Mouse (Mus musculus) lung, embryonic 16.5 days (tissue): ENCODE results near the gene Ptprcap. TPM values are rescaled to one million over a fixed set of nuclear protein-coding genes. Genes with fewer than 3 reads are reported as not detected.
A peak's percentile ranks its signal among the peaks of the same experiment; 100 is the strongest.

Experiments
- ATAC-seq: fragments of 200-750 bp; cut with Nextera tagmentation; 2 replicates; pipeline ENCODE4 v1.8.0; 2017; ENCODE audit warnings: low read depth, mild to moderate bottlenecking, moderate library complexity
- H3K27ac ChIP-seq: fragments of 300-500 bp; sonication (generic); 2 replicates; pipeline ENCODE4 v1.5.1; 2014; ENCODE audit warnings: mild to moderate bottlenecking, control low read depth, low read length
- H3K27me3 ChIP-seq: fragments of 300-500 bp; sonication (generic); 2 replicates; pipeline ENCODE4 v1.6.1; 2014; ENCODE audit warnings: low read depth, low read length, mixed read lengths; ENCODE audit not compliant: control insufficient read depth, insufficient read depth
- H3K36me3 ChIP-seq: fragments of 300-500 bp; sonication (generic); 2 replicates; pipeline ENCODE4 v1.6.1; 2014; ENCODE audit warnings: low read length; ENCODE audit not compliant: control insufficient read depth, insufficient read depth
- H3K4me1 ChIP-seq: fragments of 300-500 bp; sonication (generic); replicated peaks from 2 replicates; pipeline ENCODE4 v1.6.1; 2014; ENCODE audit warnings: low read length, mixed read lengths; ENCODE audit not compliant: control insufficient read depth, insufficient read depth
- H3K4me2 ChIP-seq: fragments of 300-500 bp; sonication (generic); 2 replicates; pipeline ENCODE4 v1.6.1; 2014; ENCODE audit warnings: low read depth, low read length, control low read depth
- H3K4me3 ChIP-seq: fragments of 300-500 bp; sonication (generic); 2 replicates; pipeline ENCODE4 v1.5.1; 2014; ENCODE audit warnings: mild to moderate bottlenecking, low read length, control low read depth
- H3K9ac ChIP-seq: fragments of 300-500 bp; sonication (generic); 2 replicates; pipeline ENCODE4 v1.6.1; 2014; ENCODE audit warnings: low read length, control low read depth
- H3K9me3 ChIP-seq: fragments of 300-500 bp; sonication (generic); 2 replicates; pipeline ENCODE4 v1.6.1; 2016; ENCODE audit warnings: low read length; ENCODE audit not compliant: control insufficient read depth
- whole genome bisulfite sequencing: fragments of 180-500 bp; shearing (Covaris S2); extraction: QIAGEN DNeasy Blood & Tissue Kit; methylation state at CpG from one replicate; pipeline ENCODE4 v1.1.7; 2014; 5-methylcytosine and 5-hydroxymethylcytosine counted together
- polyA plus RNA-seq: library from polyadenylated mRNA; unstranded; fragments of >200 nt; fragmentation: Nextera tagmentation; extraction: Ambion mirVana; gene quantifications from 2 replicates; pipeline ENCODE4 v1.2.1, GENCODE M21; 2015

Gene Ptprcap
- polyA plus RNA-seq, 1 experiment from 2014 or later: 4.6 TPM

DNA sequence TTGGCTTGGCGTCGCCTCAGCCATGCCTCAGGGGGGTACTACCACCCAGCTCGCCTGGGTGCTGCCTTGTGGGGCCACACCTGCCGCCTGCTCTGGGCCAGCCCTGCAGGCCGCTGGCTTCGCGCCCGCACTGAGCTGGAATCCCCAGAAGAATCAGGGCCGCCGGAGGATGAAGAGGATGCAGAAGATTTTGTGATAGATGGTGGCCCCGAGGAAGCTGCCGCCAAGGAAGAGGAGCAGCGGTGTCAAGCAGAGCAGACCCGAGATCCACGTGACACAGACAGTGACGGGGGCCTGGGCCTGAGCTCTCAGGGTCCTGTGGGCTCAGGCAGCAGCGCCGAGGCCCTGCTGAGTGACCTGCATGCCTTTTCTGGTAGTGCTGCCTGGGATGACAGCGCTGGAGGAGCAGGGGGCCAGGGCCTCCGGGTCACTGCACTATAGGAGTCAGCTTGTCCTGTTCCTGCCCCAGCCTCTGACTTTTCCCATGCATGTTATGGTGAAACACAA, 2.7 kb downstream of the Ptprcap start:
- Histone ChIP-seq H3K27me3 (no peaks in the 10 kb centered on the region), H3K4me2 (no peak overlapping the region), H3K9me3 (no peaks in the 10 kb centered on the region), H3K36me3 (peaks cover 34% of the 10 kb centered on the region), H3K27ac (no peak overlapping the region), H3K4me1 (no peaks in the 10 kb centered on the region), H3K9ac (no peak overlapping the region), H3K4me3 (no peak overlapping the region)
- ATAC-seq: no peak; the same call in 1 of the 2 replicates
- WGBS: 76% methylated on average over 20 of the region's 20 CpGs

DNA sequence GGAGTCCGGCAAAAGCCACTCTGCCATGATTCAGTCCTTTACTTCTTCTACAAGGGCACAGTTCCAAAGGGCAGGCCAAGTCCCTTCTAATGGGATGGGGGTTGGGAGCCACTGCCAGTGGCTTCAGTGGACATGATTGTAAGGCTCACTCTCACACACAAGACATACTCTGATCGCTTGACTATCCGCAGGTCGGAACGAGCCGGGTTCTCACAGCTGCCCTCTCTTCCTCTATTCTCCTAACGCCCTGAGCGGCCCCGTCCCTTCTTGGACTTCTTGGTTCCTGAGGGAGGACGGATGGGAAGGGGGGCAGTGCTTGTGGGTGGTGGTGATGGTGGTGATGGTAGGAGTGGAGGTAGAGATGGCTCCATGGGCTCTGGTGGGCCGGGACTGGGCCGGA, 3.4 kb downstream of the Ptprcap start:
- no peaks in the 10 kb centered on the region for H3K27me3 ChIP-seq
- H3K4me1 ChIP-seq: no peaks in the 10 kb centered on the region
- H3K27ac ChIP-seq: no peak overlapping the region
- ATAC-seq: no peak
- no peaks in the 10 kb centered on the region for H3K9me3 ChIP-seq
- whole genome bisulfite sequencing: 82% methylated on average over 12 of the region's 12 CpGs
- no peak overlapping the region for H3K4me2 ChIP-seq
- H3K36me3 ChIP-seq: peaks cover 33% of the 10 kb centered on the region
- H3K9ac ChIP-seq: no peak overlapping the region
- H3K4me3 ChIP-seq: no peak overlapping the region

DNA sequence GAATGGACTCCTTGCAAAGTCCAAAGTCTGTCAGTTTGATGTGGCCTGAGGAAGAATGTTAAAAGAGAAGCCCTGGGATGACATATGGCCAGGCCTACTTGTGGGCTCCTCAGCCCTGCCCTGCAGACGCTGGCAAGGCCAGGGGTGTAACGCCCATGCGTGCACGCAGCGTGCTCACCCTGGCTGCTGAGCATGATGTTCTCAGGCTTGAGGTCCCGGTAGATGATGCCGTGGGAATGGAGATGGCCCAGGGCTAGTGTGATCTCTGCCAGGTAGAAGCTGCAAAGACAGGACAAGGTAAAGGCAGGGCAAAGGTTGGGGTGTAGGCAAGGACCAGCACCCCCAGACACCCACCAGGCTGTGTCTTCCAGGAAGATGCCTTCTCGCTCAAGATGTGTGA, 5.6 kb downstream of the Ptprcap start:
- WGBS: 93% methylated on average over 8 of the region's 8 CpGs
- no peak overlapping the region for H3K4me3 ChIP-seq
- ATAC-seq: no peak
- H3K4me1 ChIP-seq: peaks cover 12% of the 10 kb centered on the region
- no peak overlapping the region for H3K9ac ChIP-seq
- H3K27ac ChIP-seq: no peak overlapping the region
- H3K9me3 ChIP-seq: no peaks in the 10 kb centered on the region
- H3K4me2 ChIP-seq: no peak overlapping the region
- H3K36me3 ChIP-seq: peaks cover 30% of the 10 kb centered on the region
- H3K27me3 ChIP-seq: no peaks in the 10 kb centered on the region

DNA sequence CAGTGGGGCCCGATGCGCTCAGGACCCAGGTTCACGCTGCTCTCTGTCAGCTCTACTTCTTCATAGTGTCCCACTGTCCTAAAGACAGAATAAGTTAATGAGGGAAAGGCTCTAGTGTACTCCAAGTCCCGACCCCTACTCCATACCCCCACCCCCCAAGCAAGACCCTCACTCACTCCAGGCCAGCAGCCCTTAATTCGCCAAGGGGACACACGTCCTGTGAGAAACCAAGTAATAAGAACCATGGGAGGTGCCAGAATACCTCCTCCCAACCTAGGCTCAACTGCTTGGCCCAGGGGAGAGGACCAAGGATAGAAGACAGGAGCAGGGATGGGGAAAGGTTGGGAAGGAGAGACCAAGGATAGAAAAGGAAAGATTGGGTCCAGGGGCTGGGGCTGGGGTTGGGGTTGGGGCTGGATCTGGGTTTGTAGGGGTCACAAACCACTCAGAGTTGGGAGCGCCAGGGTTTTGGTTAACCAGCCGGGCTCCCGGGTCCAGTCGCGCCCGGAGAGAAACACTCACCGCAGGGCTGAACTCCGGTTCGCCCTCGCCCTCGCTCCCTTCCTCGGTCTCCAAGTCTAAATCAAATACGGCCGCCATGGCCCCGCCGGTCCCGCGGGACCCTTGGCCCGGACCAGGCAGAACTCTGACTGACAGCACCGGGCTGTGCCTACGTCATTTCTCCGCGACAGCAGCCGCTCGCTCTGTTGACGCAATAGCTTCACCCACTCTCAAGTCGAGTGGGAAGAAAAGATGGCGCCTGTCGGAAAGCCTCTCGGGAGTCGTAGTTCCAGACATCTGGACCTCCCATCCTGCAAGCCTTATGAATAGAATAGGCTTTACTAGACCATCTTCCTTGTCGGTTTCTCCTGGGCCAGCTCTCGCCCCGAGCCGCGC, 9.5 kb downstream of the Ptprcap start, which contains the start of gene Rps6kb2:
Rps6kb2 (minus strand) TSS at position 709 of the 897 bp plus-strand sequence.
- H3K4me1 ChIP-seq: peaks cover 12% of the 10 kb centered on the region

DNA sequence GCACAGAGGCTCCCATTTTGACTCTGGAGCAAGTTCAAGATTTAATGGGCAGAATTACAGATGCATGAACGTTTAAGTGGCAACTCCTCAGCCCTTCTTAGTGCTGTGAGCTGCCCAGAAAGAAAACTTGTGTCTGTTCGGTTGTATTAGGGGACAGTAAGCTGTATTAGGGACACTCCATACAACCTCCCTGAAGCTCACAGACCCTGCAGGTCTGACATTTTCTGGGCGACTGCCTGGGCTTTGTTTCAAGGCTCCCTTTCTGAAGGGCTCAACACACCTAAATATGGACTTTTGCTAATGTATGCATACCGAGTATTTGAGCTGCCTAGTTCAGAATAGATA, 10.1 kb downstream of the Ptprcap start:
- 35% methylated on average over 4 of the region's 4 CpGs for WGBS
- H3K27ac ChIP-seq: peak overlapping the region; percentile 69
- H3K27me3 ChIP-seq: no peaks in the 10 kb centered on the region
- H3K9ac ChIP-seq: peak overlapping the region; percentile 89
- H3K36me3 ChIP-seq: peaks cover 13% of the 10 kb centered on the region; the same call in 1 of the 2 replicates
- peak; percentile 9; the same call in 1 of the 2 replicates for ATAC-seq
- H3K4me2 ChIP-seq: peak overlapping the region; percentile 99
- peaks cover 12% of the 10 kb centered on the region for H3K4me1 ChIP-seq
- no peaks in the 10 kb centered on the region for H3K9me3 ChIP-seq
- H3K4me3 ChIP-seq: peak overlapping the region; percentile 84

More for the DNA sequence above, 9.5 kb downstream of the Ptprcap start, which contains the start of gene Rps6kb2:
- Histone ChIP-seq H3K9ac (peak within 1 kb of the TSS; percentile 89), H3K27ac (peak within 1 kb of the TSS; percentile 69), H3K4me2 (peak within 1 kb of the TSS; percentile 99), H3K9me3 (no peaks in the 10 kb centered on the region), H3K27me3 (no peaks in the 10 kb centered on the region), H3K4me3 (peak within 1 kb of the TSS; percentile 84), H3K36me3 (peaks cover 18% of the 10 kb centered on the region)
- 5% methylated on average over 40 of the region's 42 CpGs for WGBS
- ATAC-seq: peak; percentile 93

DNA sequence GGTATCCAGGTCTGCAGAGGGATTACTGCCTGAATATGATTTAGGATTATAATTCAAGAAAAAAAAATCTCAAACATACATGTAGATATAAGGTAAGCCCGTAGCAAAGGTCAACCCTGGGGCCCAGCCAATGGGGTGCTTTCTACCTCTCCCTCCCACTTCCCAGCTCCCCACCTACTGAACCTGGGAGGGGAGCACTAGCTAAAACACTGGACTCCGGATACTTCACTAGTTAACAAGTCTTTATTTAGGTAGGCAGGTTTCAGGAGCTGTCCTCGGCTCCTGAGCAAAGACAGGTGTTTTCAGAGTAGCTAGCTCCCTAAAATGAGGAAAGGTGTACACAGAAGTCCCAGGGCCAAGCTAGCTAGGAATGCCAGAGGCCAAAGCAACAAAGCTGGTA, 10.7 kb downstream of the Ptprcap start:
- Histone ChIP-seq H3K27me3 (no peaks in the 10 kb centered on the region), H3K4me2 (no peak overlapping the region), H3K9ac (no peak overlapping the region), H3K4me1 (peaks cover 12% of the 10 kb centered on the region), H3K27ac (no peak overlapping the region), H3K4me3 (no peak overlapping the region), H3K9me3 (no peaks in the 10 kb centered on the region), H3K36me3 (peaks cover 10% of the 10 kb centered on the region; the same call in 1 of the 2 replicates)
- ATAC-seq: no peak
- 76% methylated on average over 3 of the region's 3 CpGs for WGBS

DNA sequence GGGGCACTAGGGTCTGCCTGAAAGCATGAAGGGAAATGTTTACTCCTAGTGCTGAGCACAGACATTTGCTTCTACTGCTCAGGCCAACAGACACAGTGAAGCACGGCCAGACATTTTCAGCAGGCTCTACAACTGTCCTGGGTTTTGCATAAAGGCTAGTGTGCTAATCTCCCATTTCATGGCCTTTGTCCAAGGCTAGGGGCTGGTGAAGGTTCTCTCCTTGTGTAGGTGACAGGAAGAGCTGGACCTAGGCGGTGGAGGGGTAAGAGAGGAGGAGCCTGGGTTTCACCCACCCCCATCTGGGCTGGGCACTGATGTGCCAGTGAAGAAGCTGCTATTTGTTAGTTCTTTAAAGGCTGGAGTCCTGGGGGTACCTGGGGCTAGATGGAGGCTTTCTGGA, 11.3 kb downstream of the Ptprcap start:
- H3K4me2 ChIP-seq: no peak overlapping the region
- H3K9ac ChIP-seq: no peak overlapping the region
- 73% methylated on average over 2 of the region's 2 CpGs for WGBS
- peaks cover 10% of the 10 kb centered on the region; the same call in 1 of the 2 replicates for H3K36me3 ChIP-seq
- no peaks in the 10 kb centered on the region for H3K9me3 ChIP-seq
- no peaks in the 10 kb centered on the region for H3K27me3 ChIP-seq
- H3K27ac ChIP-seq: no peak overlapping the region
- no peak overlapping the region for H3K4me3 ChIP-seq
- ATAC-seq: no peak
- H3K4me1 ChIP-seq: peaks cover 12% of the 10 kb centered on the region

DNA sequence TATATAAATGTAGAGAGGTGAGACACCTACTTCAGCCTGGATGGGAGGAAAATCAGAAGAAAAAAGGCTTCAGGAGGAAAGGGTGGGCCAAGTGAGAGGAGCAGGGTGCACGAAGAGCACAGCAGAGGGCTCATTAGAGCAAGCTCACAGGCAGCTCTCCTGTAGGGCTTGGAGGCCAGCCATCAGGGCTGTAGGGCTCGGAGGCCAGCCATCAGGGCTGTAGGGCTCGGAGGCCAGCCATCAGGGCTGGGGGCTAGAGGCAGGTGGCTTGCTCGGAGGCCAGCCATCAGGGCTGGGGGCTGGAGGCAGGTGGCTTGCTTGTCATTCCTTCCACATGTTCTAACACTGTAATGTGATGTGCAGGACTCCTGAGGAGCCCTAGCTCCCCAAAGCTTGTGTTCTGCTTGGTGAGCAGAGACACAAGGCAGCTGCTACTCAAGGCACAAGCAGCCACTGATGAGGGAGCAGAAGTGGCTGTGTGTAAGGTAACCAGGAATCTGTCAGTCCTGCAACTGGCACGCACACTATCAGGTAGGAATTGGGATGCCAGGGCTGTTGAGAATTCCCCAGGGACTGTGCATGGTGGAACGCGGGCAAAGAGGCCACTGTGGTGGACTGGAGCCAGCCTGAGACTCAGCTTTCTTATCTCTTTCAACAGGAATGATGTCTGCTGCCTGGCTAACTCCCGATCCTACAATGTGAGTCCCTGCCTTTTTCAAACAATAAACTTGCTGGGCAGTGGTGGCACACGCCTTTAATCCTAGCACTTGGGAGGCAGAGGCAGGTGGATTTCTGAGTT, 13.5 kb downstream of the Ptprcap start:
- no peaks in the 10 kb centered on the region for H3K27me3 ChIP-seq
- H3K4me3 ChIP-seq: no peak overlapping the region
- no peaks in the 10 kb centered on the region for H3K9me3 ChIP-seq
- peaks cover 25% of the 10 kb centered on the region for H3K4me1 ChIP-seq
- no peak overlapping the region for H3K27ac ChIP-seq
- 64% methylated on average over 9 of the region's 9 CpGs for WGBS
- H3K9ac ChIP-seq: no peak overlapping the region
- no peak for ATAC-seq
- H3K36me3 ChIP-seq: no peaks in the 10 kb centered on the region
- no peak overlapping the region for H3K4me2 ChIP-seq

DNA sequence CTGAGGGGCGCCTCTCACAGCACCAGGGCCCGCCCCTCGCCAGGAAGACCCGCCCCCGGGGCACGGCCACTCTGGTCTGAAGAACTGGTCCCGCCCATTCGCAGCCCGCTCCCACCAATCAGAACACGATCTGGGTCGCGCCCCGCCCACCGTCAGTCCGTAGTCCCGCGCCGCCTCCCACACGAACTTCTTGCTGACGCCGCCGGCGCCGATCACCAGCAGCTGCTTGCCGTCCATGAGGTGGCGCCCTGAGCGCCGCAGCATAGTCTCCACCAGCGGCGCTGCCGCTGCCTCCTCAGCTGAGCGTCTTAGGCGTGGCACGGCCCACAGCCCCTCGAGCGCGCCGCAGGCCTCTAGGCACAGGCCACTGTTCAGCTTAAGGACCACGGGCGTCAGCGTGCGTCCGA, 16.0 kb downstream of the Ptprcap start:
- Histone ChIP-seq H3K4me1 (peaks cover 14% of the 10 kb centered on the region), H3K27ac (peak overlapping the region; percentile 77), H3K4me3 (peak overlapping the region; percentile 49), H3K27me3 (no peaks in the 10 kb centered on the region), H3K9me3 (no peaks in the 10 kb centered on the region), H3K4me2 (peak overlapping the region; percentile 70), H3K9ac (peak overlapping the region; percentile 82), H3K36me3 (no peaks in the 10 kb centered on the region)
- peak; percentile 96 for ATAC-seq
- under 1% methylated on average over 43 of the region's 43 CpGs for WGBS
